Mouse (Mus musculus): ENCODE measurements around the gene Gm21188. TPM values are rescaled to one million over a fixed set of nuclear protein-coding genes. Genes with fewer than 3 reads are reported as not detected.
A peak's percentile ranks its signal among the peaks of the same experiment; 100 is the strongest.
"Not testable (repeated sequence)": the region's sequence is repeated elsewhere in the genome, so short reads cannot be mapped to it uniquely, and the experiment has no call there.

Gene Gm21188
- polyA plus RNA-seq, 1 experiment from 2014 or later = 0.12 TPM

DNA sequence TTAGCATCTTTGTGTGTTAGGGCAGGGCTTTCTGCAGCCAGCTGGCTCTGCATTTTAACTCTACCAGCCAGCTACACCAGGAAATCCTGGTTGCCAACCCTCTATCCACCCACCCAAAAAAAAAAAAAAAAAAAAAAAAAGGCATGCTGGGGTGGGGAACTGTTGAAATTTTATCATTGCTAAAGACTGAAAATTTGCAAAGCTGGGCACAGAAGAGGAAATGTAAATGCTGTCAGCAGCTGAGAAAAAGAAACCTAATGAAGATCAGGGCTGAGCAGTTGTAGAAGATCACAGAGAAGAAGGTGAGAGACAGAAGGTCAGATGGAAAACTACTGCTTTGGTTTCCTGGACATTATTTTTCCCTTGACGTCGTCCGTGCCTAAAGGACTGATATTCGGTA lies 10.9 kb upstream of the Gm21188 start:
- WGBS = no CpG with 5 or more reads among the region's 4 CpGs
- H3K9me3 ChIP-seq (replicated peaks; ENCODE audit: control insufficient read depth, low read length); H3K36me3 ChIP-seq (ENCODE audit: control insufficient read depth, insufficient read depth, low read length); H3K27me3 ChIP-seq (ENCODE audit: control insufficient read depth, insufficient read depth, low read length); H3K27ac ChIP-seq (ENCODE audit: low read length); H3K9ac ChIP-seq (ENCODE audit: low read length); ATAC-seq (ENCODE audit: insufficient read depth, low FRiP score); H3K4me2 ChIP-seq (ENCODE audit: low read depth, low read length); H3K4me1 ChIP-seq (ENCODE audit: control insufficient read depth, insufficient read depth, low read length); H3K4me3 ChIP-seq (replicated peaks; ENCODE audit: low read length): not testable (repeated sequence)

DNA sequence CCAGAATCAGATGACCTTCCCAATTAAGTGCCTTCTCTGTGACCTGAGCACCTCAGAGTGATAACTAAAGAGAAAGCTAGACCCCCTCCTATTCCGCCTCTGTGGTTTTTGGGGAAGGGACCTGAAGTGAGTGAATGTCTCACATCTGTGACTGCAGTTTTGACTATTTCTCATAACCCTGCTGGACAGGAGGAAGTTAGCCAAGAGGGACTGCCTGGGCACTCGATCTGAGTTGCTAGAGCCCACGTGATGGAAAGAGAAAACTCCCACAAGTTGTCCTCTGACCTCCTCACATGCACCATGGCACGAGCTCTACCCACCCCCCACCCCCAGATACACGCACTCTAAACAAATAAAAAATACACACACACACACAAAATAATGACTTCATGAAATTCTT lies 3.4 kb downstream of the Gm21188 start:
- H3K27me3 ChIP-seq (ENCODE audit: control insufficient read depth, insufficient read depth, low read length); H3K4me3 ChIP-seq (replicated peaks; ENCODE audit: low read length); H3K36me3 ChIP-seq (ENCODE audit: control insufficient read depth, insufficient read depth, low read length); H3K9me3 ChIP-seq (replicated peaks; ENCODE audit: control insufficient read depth, low read length); H3K9ac ChIP-seq (ENCODE audit: low read length); H3K4me1 ChIP-seq (ENCODE audit: control insufficient read depth, insufficient read depth, low read length); H3K4me2 ChIP-seq (ENCODE audit: low read depth, low read length); ATAC-seq (ENCODE audit: insufficient read depth, low FRiP score); H3K27ac ChIP-seq (ENCODE audit: low read length): not testable (repeated sequence)
- no CpG with 5 or more reads among the region's 5 CpGs for WGBS

DNA sequence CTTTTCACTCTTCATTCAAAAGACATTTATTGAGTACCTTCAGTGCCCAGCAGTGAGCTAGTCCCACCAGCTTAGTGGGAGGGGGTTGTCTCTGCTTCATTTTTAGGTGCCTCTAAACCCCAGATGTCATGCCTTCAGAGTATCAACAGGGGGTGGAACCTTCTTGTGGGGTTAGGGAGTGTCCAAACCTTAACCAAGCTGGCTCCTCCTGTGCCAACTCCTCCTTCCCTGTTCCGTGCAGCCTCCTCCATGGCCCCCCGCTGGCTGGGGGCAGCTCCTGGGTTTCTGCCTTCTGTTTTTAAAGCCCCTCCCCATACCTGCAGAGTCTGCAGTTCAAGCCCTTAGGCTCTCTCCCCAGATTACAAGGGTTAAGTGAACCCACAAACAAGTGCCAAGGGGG lies 3.8 kb downstream of the Gm21188 start:
- not testable (repeated sequence) for H3K27ac ChIP-seq (ENCODE audit: low read length); H3K4me1 ChIP-seq (ENCODE audit: control insufficient read depth, insufficient read depth, low read length); H3K36me3 ChIP-seq (ENCODE audit: control insufficient read depth, insufficient read depth, low read length); H3K27me3 ChIP-seq (ENCODE audit: control insufficient read depth, insufficient read depth, low read length); H3K4me3 ChIP-seq (replicated peaks; ENCODE audit: low read length); H3K9ac ChIP-seq (ENCODE audit: low read length); H3K9me3 ChIP-seq (replicated peaks; ENCODE audit: control insufficient read depth, low read length); H3K4me2 ChIP-seq (ENCODE audit: low read depth, low read length)
- 0 out of 2 replicates have a peak, but pooled peaks have one; percentile 21 for ATAC-seq (ENCODE audit: insufficient read depth, low FRiP score)
- no CpG with 5 or more reads among the region's 2 CpGs for WGBS

DNA sequence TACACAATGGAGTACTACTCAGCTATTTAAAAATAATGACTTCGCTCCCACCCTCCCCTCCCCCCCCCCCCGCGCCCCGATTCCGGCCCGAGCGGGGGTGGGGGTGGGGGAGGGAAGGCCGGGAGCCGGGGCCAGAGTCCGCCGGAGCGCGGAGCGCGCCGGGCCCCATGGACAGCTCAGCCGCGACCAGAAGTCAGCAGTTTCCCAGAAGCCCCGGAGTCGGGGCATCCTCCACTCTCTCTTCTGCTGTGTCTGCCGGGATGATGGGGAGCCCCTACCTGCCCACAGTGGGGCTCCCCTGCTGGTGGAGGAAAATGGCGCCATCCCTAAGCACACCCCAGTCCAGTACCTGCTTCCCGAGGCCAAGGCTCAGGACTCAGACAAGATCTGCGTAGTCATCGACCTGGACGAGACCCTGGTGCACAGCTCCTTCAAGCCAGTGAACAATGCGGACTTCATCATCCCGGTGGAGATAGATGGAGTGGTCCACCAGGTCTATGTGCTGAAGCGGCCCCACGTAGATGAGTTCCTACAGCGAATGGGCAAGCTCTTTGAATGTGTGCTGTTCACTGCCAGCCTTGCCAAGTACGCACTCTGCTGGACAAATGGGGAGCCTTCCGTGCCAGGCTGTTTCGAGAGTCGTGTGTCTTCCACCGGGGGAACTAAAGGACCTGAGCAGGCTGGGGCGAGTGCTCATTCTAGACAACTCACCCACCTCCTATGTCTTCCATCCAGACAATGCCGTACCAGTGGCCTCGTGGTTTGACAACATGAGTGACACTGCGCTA lies 5.4 kb downstream of the Gm21188 start:
- not testable (repeated sequence) for ATAC-seq (ENCODE audit: insufficient read depth, low FRiP score)

DNA sequence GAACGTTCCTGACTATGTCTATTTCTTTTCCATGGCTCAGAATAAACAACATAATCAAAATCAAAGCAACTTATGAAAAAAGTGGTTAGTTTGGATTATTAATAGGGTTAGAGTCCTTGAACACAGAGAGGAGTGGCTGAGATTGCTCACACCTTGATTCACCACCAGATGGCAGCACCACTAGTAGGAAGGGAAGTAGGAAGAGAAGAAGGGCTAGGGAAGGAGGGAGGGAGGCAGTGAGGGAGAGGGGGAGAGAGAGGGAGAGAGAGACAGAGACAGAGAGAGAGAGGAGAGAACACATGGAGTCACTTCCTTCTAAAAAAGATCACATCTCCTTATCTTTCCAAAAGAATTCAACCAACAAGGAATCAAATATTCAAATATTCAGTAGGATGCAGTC lies 10.8 kb downstream of the Gm21188 start:
- WGBS = no CpG with 5 or more reads among the region's 1 CpGs
- not testable (repeated sequence) for H3K27me3 ChIP-seq (ENCODE audit: control insufficient read depth, insufficient read depth, low read length); H3K4me2 ChIP-seq (ENCODE audit: low read depth, low read length); H3K4me1 ChIP-seq (ENCODE audit: control insufficient read depth, insufficient read depth, low read length); H3K9me3 ChIP-seq (replicated peaks; ENCODE audit: control insufficient read depth, low read length); H3K36me3 ChIP-seq (ENCODE audit: control insufficient read depth, insufficient read depth, low read length); H3K27ac ChIP-seq (ENCODE audit: low read length); H3K9ac ChIP-seq (ENCODE audit: low read length); H3K4me3 ChIP-seq (replicated peaks; ENCODE audit: low read length); ATAC-seq (ENCODE audit: insufficient read depth, low FRiP score)

More for the DNA sequence above, 5.4 kb downstream of the Gm21188 start:
- not testable (repeated sequence) for H3K4me1 ChIP-seq (ENCODE audit: control insufficient read depth, insufficient read depth, low read length); H3K27ac ChIP-seq (ENCODE audit: low read length); H3K4me2 ChIP-seq (ENCODE audit: low read depth, low read length); H3K27me3 ChIP-seq (ENCODE audit: control insufficient read depth, insufficient read depth, low read length); H3K4me3 ChIP-seq (replicated peaks; ENCODE audit: low read length); H3K36me3 ChIP-seq (ENCODE audit: control insufficient read depth, insufficient read depth, low read length); H3K9me3 ChIP-seq (replicated peaks; ENCODE audit: control insufficient read depth, low read length); H3K9ac ChIP-seq (ENCODE audit: low read length)
- WGBS = 3% methylated on average over 9 of the region's 40 CpGs

DNA sequence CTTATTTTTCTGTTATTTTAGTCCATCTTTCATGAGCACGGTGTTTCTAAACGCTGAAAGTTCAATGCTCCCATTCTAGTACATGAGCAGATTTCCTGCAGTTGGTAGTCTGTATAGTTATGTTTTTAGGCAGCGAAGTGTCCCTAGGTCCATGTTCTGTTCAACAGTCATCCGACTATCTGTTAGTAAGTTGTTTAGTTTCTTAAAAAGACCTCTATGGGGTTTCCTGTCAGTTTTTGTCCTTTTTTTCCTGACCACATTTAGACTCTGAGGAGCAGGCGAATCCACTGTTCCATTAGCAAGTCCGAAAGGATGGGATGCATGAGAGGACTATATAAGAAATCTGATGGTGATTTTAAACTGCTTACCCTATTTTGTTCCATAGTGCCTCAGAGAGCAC lies 14.1 kb downstream of the Gm21188 start:
- not testable (repeated sequence) for H3K4me3 ChIP-seq (replicated peaks; ENCODE audit: low read length); H3K27me3 ChIP-seq (ENCODE audit: control insufficient read depth, insufficient read depth, low read length); H3K9ac ChIP-seq (ENCODE audit: low read length); H3K4me1 ChIP-seq (ENCODE audit: control insufficient read depth, insufficient read depth, low read length); H3K9me3 ChIP-seq (replicated peaks; ENCODE audit: control insufficient read depth, low read length); H3K4me2 ChIP-seq (ENCODE audit: low read depth, low read length); H3K27ac ChIP-seq (ENCODE audit: low read length); H3K36me3 ChIP-seq (ENCODE audit: control insufficient read depth, insufficient read depth, low read length); ATAC-seq (ENCODE audit: insufficient read depth, low FRiP score)
- 12% methylated on average over 6 of the region's 6 CpGs for WGBS

DNA sequence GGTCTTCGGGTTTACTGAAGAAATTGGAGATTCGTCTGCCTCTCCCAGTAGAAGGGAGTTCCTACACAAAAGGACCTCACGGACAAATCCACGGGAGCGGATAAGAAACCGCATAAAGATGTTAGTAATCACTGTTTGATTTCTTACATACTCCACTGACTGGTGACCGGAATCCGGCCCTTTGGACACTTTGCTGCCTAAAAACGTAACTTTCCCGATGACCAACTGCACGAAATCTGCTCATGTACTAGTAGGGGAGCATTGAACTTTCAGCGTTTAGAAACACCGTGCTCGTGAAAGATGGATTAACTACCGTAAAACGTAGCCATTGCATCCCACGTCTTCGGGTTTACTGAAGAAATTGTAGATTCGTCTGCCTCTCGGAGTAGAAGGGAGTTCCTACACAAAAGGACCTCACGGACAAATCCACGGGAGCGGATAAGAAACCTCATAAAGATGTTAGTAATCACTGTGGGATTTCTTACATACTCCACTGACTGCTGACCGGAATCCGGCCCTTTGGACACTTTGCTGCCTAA lies 15.3 kb downstream of the Gm21188 start:
- WGBS = 2% methylated on average over 23 of the region's 25 CpGs
- not testable (repeated sequence) for H3K36me3 ChIP-seq (ENCODE audit: control insufficient read depth, insufficient read depth, low read length); ATAC-seq (ENCODE audit: insufficient read depth, low FRiP score); H3K27ac ChIP-seq (ENCODE audit: low read length); H3K4me3 ChIP-seq (replicated peaks; ENCODE audit: low read length); H3K9ac ChIP-seq (ENCODE audit: low read length); H3K27me3 ChIP-seq (ENCODE audit: control insufficient read depth, insufficient read depth, low read length); H3K4me1 ChIP-seq (ENCODE audit: control insufficient read depth, insufficient read depth, low read length); H3K9me3 ChIP-seq (replicated peaks; ENCODE audit: control insufficient read depth, low read length); H3K4me2 ChIP-seq (ENCODE audit: low read depth, low read length)

DNA sequence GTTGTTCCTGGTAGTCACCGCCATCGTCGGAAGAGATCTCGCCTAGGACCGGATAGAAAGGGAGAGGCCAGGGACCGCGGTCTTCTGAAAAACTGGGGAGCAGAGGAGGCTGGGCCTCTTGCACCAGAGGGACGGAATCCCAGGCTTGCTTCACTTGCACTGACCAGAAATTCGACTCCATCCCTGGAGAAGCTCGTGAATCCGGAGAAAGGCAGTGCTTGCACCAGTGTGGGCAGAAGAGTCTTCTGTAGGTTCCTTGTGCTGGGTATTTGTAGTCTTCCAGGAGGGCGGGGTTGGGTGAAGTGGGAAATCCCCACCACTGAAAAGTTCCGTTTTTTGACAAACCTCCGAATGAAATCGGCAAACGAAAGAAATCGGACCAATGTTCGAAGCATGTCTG lies 16.8 kb downstream of the Gm21188 start:
- not testable (repeated sequence) for H3K27me3 ChIP-seq (ENCODE audit: control insufficient read depth, insufficient read depth, low read length); H3K4me3 ChIP-seq (replicated peaks; ENCODE audit: low read length); H3K9ac ChIP-seq (ENCODE audit: low read length); ATAC-seq (ENCODE audit: insufficient read depth, low FRiP score); H3K9me3 ChIP-seq (replicated peaks; ENCODE audit: control insufficient read depth, low read length); H3K27ac ChIP-seq (ENCODE audit: low read length); H3K36me3 ChIP-seq (ENCODE audit: control insufficient read depth, insufficient read depth, low read length); H3K4me1 ChIP-seq (ENCODE audit: control insufficient read depth, insufficient read depth, low read length); H3K4me2 ChIP-seq (ENCODE audit: low read depth, low read length)
- 0% methylated on average over 6 of the region's 18 CpGs for WGBS

DNA sequence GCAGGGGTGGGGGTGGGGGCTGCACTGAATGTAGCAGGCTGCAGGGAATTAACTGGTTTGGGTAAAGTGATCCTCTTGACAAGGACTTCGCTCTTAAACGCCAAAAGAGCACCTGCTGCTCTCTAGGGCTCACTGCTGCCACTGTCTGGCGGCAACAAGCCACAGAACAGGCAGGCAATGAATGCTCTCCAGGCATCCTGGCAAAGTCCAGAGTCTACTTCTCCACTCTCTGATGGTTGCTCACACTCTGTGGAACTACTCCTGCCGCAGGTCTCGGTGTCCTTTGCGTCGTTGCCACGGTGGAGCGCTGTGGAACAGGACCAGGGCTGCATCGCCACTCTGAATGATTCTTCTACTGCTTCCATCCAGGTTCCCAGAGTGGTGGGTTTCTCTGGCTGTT lies 17.4 kb downstream of the Gm21188 start:
- H3K36me3 ChIP-seq (ENCODE audit: control insufficient read depth, insufficient read depth, low read length); H3K9me3 ChIP-seq (replicated peaks; ENCODE audit: control insufficient read depth, low read length); H3K27ac ChIP-seq (ENCODE audit: low read length); H3K4me1 ChIP-seq (ENCODE audit: control insufficient read depth, insufficient read depth, low read length); H3K27me3 ChIP-seq (ENCODE audit: control insufficient read depth, insufficient read depth, low read length); ATAC-seq (ENCODE audit: insufficient read depth, low FRiP score); H3K4me3 ChIP-seq (replicated peaks; ENCODE audit: low read length); H3K4me2 ChIP-seq (ENCODE audit: low read depth, low read length); H3K9ac ChIP-seq (ENCODE audit: low read length): not testable (repeated sequence)
- WGBS = 0% methylated on average over 3 of the region's 10 CpGs
